Mouse (Mus musculus) embryonic fibroblast, embryonic 13.5 days (primary cell): ENCODE measurements around the gene Sh3rf1. TPM values are rescaled to one million over a fixed set of nuclear protein-coding genes. Genes with fewer than 3 reads are reported as not detected.

ENCODE experiments used
- H3K27ac ChIP-seq: 2 replicates; pipeline ENCODE4 v1.5.1; 2012; ENCODE audit warnings: low read length, control low read depth, inconsistent platforms; ENCODE audit not compliant: insufficient read depth
- H3K4me1 ChIP-seq: 2 replicates; pipeline ENCODE4 v1.6.1; 2011; ENCODE audit warnings: low read length; ENCODE audit not compliant: control insufficient read depth, insufficient read depth
- H3K4me3 ChIP-seq: 2 replicates; pipeline ENCODE4 v1.5.1; 2011; ENCODE audit warnings: mild to moderate bottlenecking, control low read depth, low read length; ENCODE audit not compliant: insufficient read depth
- CTCF ChIP-seq: IDR thresholded peaks from 2 replicates; pipeline ENCODE4 v1.5.1; 2011; ENCODE audit warnings: mild to moderate bottlenecking, control low read depth, low read length, moderate library complexity, borderline replicate concordance; ENCODE audit not compliant: insufficient read depth
- POLR2A ChIP-seq: IDR thresholded peaks from 2 replicates; pipeline ENCODE4 v1.6.1; 2011; ENCODE audit warnings: low read depth, mild to moderate bottlenecking, control low read depth, low read length, moderate library complexity
- polyA plus RNA-seq: library from polyadenylated mRNA; stranded (reverse); fragments of >200 nt; gene quantifications from 2 replicates; pipeline ENCODE4 v1.2.4, GENCODE M21; 2011; ENCODE audit warnings: low read depth; ENCODE audit not compliant: missing spikeins, insufficient read length

Sh3rf1 gene
- polyA plus RNA-seq, 1 experiment: 10.9 TPM

DNA sequence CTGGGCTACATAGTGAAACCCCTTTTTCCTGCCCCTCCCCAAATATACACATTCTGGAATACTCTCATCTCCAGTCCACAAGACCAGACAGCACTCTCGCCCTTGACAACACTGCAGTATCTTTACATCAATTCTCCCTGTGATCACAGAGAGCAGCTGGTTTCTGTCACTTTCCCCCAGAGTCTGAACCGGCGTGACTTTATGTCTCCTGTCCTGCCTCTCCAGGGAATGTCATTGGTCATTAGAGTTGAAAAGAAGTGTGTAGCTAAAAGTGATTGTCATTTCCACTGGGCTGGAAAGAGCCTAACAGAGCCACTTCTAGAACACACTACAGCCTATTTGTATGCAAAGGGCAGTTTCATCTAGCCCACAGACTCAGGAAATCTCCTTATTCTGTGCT, 220.7 kb downstream of the Sh3rf1 start:
- Histone ChIP-seq H3K27ac (no peak overlapping the region), H3K4me3 (no peak overlapping the region), H3K4me1 (no peaks in the 10 kb centered on the region; the same call in 1 of the 2 replicates)
- TF ChIP-seq CTCF (no peak), POLR2A (no peak)

Other genes starting within 250 kb of the Sh3rf1 start
- 12.4 and 15.8 TPM in 2 replicates for gene Clcn3, start 240.6 kb upstream of the Sh3rf1 start, polyA plus RNA-seq
- gene Nek1, start 230.7 kb upstream of the Sh3rf1 start, polyA plus RNA-seq: 14.8 and 22.7 TPM in 2 replicates